Mouse (Mus musculus): ENCODE results near the gene Gm4756. TPM values are rescaled to one million over a fixed set of nuclear protein-coding genes. Genes with fewer than 3 reads are reported as not detected.
A peak's percentile ranks its signal among the peaks of the same experiment; 100 is the strongest.
"Not testable (repeated sequence)": the region's sequence is repeated elsewhere in the genome, so short reads cannot be mapped to it uniquely, and the experiment has no call there.

Gene Gm4756
- 0.10 TPM for polyA plus RNA-seq (2021)

GRCm38 (mm10) chr12:72649611-72650330, at the start of gene Gm4756:
Gm4756 (minus strand) TSS chr12:72649661.
- ChIA-PET POLR2A (no interaction called here), CTCF (no interaction called here)
- DNase-seq (ENCODE audit: low read depth, low spot score) (no peak), ATAC-seq (no peak)
- in situ Hi-C loops (cut with MboI; ENCODE audit: low pct_unique_long_range_greater_than_20kb) = loop anchor here (5.0 kb wide), 1 partner anchor 187 kb away; no protein-coding TSS in a partner anchor
- no peak for TF ChIP-seq CTCF (IDR thresholded peaks at IDR 0.05)
- H3K27me3 ChIP-seq = no peaks in the 10 kb centered on the region

GRCm38 (mm10) chr12:72694901-72695463, 45.5 kb upstream of the Gm4756 start:
- ATAC-seq (no peak), DNase-seq (ENCODE audit: low read depth, low spot score) (no peak)
- TF ChIP-seq CTCF (IDR thresholded peaks at IDR 0.05) = peak; percentile 38
- CTCF ChIA-PET = no interaction called here
- in situ Hi-C loops (cut with MboI; ENCODE audit: low pct_unique_long_range_greater_than_20kb) = loop anchor here (10.0 kb wide), 1 partner anchor 280 kb away; no protein-coding TSS in a partner anchor
- POLR2A ChIA-PET = interaction anchor here (0.6 kb wide), 1 partner anchor 28 kb away, joined by 3 read pairs; no protein-coding TSS in a partner anchor
- peaks cover 9% of the 10 kb centered on the region for H3K27me3 ChIP-seq

GRCm38 (mm10) chr12:72694438-72694837, 45.0 kb upstream of the Gm4756 start:
- in situ Hi-C loops (cut with MboI; ENCODE audit: low pct_unique_long_range_greater_than_20kb) = loop anchor here (10.0 kb wide), 1 partner anchor 280 kb away; no protein-coding TSS in a partner anchor
- no peak for DNase-seq (ENCODE audit: low read depth, low spot score)
- H3K27me3 ChIP-seq = peaks cover 12% of the 10 kb centered on the region
- ChIA-PET POLR2A (no interaction called here), CTCF (interaction anchor here (1.0 kb wide), 1 partner anchor 282 kb away, joined by 4 read pairs; no protein-coding TSS in a partner anchor)
- TF ChIP-seq CTCF (IDR thresholded peaks at IDR 0.05) = no peak
- ATAC-seq = no peak

- ATAC-seq = no peak
- in situ Hi-C loops (cut with MboI; ENCODE audit: low pct_unique_long_range_greater_than_20kb) = loop anchor here (10.0 kb wide), 1 partner anchor 281 kb away; no protein-coding TSS in a partner anchor
- peaks cover 16% of the 10 kb centered on the region for H3K27me3 ChIP-seq
- no peak for DNase-seq (ENCODE audit: low read depth, low spot score)
- ChIA-PET POLR2A (no interaction called here), CTCF (interaction anchor here (0.8 to 1.0 kb wide), 5 partner anchors 9 to 282 kb away, joined by 3 to 4 read pairs (median 3); no protein-coding TSS in a partner anchor)
- peak; percentile 31 for TF ChIP-seq CTCF (IDR thresholded peaks at IDR 0.05)
Observed at GRCm38 (mm10) chr12:72693895-72694294, 44.4 kb upstream of the Gm4756 start.

GRCm38 (mm10) chr12:72688281-72688680, 38.8 kb upstream of the Gm4756 start:
- ATAC-seq; H3K27me3 ChIP-seq; CTCF ChIA-PET; POLR2A ChIA-PET; in situ Hi-C loops (cut with MboI; ENCODE audit: low pct_unique_long_range_greater_than_20kb); DNase-seq (ENCODE audit: low read depth, low spot score): not testable (repeated sequence)

- H3K27me3 ChIP-seq; CTCF ChIA-PET; ATAC-seq; DNase-seq (ENCODE audit: low read depth, low spot score); in situ Hi-C loops (cut with MboI; ENCODE audit: low pct_unique_long_range_greater_than_20kb); POLR2A ChIA-PET: not testable (repeated sequence)
Observed at GRCm38 (mm10) chr12:72687741-72688140, 38.3 kb upstream of the Gm4756 start.

GRCm38 (mm10) chr12:72686566-72686965, 37.1 kb upstream of the Gm4756 start:
- H3K27me3 ChIP-seq; CTCF ChIA-PET; POLR2A ChIA-PET; ATAC-seq; in situ Hi-C loops (cut with MboI; ENCODE audit: low pct_unique_long_range_greater_than_20kb); DNase-seq (ENCODE audit: low read depth, low spot score): not testable (repeated sequence)

- no peak for DNase-seq (ENCODE audit: low read depth, low spot score)
Observed at GRCm38 (mm10) chr12:72683612-72684011, 34.2 kb upstream of the Gm4756 start.

GRCm38 (mm10) chr12:72682511-72683282, 33.2 kb upstream of the Gm4756 start:
- POLR2A ChIA-PET = no interaction called here
- no peaks in the 10 kb centered on the region for H3K27me3 ChIP-seq
- in situ Hi-C loops (cut with MboI; ENCODE audit: low pct_unique_long_range_greater_than_20kb) = no loop called here

More at GRCm38 (mm10) chr12:72683612-72684011, 34.2 kb upstream of the Gm4756 start:
- CTCF ChIA-PET = interaction anchor here (1.0 kb wide), 1 partner anchor 10 kb away, joined by 3 read pairs; no protein-coding TSS in a partner anchor
- TF ChIP-seq CTCF (IDR thresholded peaks at IDR 0.05) = no peak
- in situ Hi-C loops (cut with MboI; ENCODE audit: low pct_unique_long_range_greater_than_20kb) = no loop called here
- no peaks in the 10 kb centered on the region for H3K27me3 ChIP-seq
- POLR2A ChIA-PET = no interaction called here
- ATAC-seq = no peak

GRCm38 (mm10) chr12:72681919-72682318, 32.5 kb upstream of the Gm4756 start:
- TF ChIP-seq CTCF (IDR thresholded peaks at IDR 0.05) = no peak
- ChIA-PET CTCF (no interaction called here), POLR2A (no interaction called here)
- no peaks in the 10 kb centered on the region for H3K27me3 ChIP-seq
- ATAC-seq (no peak), DNase-seq (ENCODE audit: low read depth, low spot score) (no peak)
- in situ Hi-C loops (cut with MboI; ENCODE audit: low pct_unique_long_range_greater_than_20kb) = no loop called here

More at GRCm38 (mm10) chr12:72682511-72683282, 33.2 kb upstream of the Gm4756 start:
- ATAC-seq = no peak
- CTCF ChIA-PET = no interaction called here
- DNase-seq (ENCODE audit: low read depth, low spot score) = no peak
- no peak for TF ChIP-seq CTCF (IDR thresholded peaks at IDR 0.05)
